Mouse (Mus musculus) heart, adult 9 months (tissue): ENCODE data around the gene Eif3a.

Experiments
- DNase-seq, 2 experiments: peaks; one replicate each; pipeline ENCODE4 v3.0.0; 2022; ENCODE audit warnings: low spot score in 2 of 2

Eif3a gene

DNA sequence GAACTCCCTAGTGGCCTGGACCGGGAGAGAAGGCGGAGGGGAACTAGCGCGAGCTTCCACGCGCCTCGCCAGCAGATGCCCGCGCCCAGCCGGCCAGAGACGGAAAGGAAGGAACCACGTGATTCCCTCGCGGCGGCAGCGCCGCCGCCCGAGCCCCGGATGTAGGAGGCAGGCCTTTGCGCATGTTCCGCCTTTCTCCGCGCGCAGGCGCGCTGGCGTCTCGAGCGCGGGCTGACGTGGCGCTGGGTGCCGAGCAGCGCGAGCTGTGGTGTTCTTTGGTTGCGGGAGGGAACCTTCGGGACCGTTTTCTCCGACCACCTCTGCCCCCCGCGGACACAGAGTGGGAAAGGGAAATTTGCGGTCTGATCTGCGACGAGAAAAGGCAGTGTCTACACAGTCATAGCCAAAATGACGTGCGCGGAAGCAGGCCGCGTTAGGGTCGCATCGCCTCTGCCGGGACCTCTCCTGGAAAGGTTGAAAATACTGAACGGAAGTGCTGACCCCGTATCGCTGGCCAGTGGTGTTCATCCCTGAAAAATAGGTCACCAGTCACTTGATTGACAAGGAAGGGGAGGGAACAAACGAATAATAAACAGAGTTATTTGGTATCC, at the start of gene Eif3a:
Gene Eif3a (minus strand): TSS at position 108 of the 611 bp plus-strand sequence.
- DNase-seq = peak; percentile 94 to 95

DNA sequence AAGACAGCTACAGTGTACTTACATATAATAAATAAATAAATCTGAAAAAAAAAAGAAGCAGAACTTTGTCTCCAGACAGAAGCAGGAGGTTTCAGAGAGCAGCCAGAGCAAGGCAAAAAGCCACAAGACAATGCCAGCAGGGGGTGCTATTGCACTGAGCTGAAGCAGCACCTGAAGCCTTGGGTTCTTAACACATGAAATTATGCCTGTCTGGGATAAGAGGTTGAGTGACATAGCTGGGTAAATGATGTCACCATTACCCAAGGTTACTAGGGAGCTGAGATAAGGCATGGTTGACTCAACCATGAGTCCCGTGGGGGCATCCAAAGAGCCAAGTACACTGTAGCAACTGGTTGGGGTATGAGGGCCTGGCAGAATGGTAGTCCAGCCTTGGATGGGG, 47.3 kb upstream of the Eif3a start:
- DNase-seq = peak; percentile 7 to 49

GRCm38 (mm10) chr19:60818677-60819076, 28.2 kb upstream of the Eif3a start:
- peak in 1 of 2 experiments; percentile 8 for DNase-seq

- no peak for DNase-seq
These were observed 22.7 kb upstream of the Eif3a start for GRCm38 (mm10) chr19:60813133-60813532.

GRCm38 (mm10) chr19:60812036-60812389, 21.6 kb upstream of the Eif3a start:
- no peak for DNase-seq

DNA sequence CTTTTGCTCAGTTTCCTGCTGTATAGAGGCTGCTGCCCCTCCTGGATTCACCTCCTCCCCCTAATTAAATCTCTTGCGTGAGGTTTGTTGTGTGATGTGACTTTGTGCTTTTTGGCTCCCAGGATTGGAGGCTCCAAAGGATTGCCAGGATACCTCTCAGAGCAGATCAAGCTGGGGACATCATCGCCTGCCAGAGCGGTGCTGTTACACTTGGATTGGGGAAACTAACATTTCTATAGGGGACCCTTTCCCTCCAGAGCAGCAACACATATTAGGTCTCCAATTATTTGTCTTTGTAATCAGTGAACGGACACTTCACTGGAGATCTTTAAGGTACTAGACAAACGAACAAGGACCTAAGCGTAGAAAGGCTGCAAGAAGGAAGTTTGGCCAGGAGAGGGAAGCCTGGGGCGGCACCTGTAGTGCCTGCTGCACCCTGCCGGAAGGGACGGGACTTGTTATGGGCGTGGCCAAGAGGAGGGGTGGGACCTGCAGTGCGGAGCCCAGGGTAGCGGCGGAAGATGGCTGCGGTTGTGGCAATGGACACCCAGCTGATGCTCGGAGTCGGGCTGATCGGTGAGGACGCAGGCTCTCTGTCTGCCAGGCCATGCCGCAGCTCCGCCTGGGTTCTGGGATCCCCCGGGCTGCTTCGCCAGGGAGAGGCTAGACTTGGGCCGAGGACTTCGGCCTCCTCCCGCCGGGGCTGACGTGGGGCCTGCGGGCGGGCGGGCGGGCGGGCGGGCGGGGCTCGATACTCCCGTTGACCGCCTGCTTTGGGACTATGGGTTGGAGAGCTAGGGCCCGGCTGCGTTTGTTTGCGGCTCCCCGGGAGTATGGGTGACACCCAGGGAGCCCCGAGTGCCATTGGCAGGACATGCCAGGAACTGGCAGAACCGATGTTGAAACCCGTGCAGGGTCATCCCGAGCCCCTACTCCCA, 20.9 kb upstream of the Eif3a start, which contains the start of gene Fam45a:
Gene Fam45a (plus strand): TSS at position 488 of the 938 bp plus-strand sequence.
- DNase-seq = peak; percentile 92 to 93

DNA sequence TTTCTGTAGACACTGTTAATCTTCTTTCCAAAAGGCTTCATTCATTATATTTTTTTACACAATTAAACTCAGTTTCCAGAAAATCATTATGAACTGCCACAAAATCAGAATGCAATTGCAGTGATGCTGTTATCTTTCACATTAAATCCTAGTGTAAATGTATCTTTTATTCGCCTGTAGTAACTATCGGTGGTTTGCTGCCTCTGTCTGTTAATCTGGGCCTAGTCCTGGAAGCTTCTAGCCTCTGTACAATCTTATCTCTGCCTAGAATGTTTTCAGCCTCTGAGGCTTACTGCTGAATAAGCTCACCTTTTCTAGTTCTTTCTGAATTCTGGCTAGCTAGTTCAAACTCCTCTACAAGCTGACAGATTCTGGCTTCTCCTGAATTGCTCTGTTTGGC, 19.5 kb upstream of the Eif3a start:
- DNase-seq = no peak

GRCm38 (mm10) chr19:60804903-60805302, 14.4 kb upstream of the Eif3a start:
- DNase-seq = no peak

DNA sequence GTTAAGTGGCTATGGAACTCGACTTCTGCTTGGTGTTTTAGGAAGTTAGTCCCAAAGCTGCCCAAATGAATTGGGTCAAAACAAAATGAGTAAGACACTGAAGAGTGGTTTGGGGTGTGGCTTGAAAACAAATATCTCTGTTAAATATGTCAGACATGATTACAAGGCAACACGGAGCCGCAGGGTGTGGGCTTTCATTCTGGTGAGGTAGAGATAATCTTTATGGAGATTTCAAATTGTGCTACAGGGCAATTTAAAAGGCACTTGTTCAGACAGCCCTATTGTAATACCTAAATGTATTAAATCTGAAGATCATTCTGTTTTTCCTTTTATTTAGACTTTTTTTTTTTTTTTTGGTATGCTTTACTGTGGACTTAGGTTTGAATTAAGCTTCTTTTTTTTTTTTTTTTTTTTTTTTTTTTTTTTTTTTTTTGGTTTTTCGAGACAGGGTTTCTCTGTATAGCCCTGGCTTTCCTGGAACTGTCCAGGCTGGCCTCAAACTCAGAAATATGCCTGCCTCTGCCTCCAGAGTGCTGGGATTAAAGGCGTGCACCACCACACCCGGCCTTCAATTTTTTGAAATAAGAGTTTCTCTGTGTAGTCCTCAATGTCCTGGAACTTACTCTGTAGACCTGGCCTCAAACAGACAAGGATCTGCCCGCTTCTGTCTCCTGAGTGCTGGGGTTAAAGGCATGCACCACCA, 9.6 kb upstream of the Eif3a start:
- no peak for DNase-seq

DNA sequence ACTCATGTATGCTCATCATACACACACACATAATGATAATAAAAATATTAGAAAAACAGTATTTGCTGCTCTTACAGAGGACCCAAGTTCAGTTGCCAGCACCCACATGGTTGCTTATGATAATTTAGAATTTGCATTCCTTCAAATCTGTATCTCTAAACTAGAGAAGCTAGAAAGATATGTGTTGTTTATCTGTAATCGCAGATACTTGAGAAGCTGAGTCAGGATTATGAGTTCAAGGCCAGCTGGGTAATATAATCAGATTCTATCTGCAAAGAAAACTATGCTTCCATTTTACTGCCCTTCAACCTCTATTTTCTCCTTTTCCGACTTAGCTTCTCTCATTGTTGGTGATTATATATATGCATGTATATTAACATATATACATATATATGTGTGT, 7.0 kb upstream of the Eif3a start:
- DNase-seq = no peak

DNA sequence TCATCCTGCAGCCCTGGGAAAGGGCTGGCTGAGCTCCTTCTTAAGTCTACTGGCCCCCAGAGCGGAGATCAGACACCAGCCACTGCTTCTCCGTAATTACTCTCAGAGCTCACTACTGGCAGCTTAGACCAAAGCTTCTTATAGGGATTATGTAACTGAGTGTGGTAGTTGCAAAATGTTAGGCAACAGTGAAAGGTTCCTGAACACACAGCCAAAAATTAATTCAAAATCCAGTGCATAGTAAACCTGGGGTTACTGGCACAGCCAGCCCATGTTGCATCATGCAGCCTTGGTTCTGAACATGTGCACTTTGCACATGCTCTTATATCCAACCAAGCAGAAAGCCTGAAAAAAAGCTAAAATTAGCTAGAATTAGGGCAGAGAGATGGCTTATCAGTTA, 4.8 kb upstream of the Eif3a start:
- DNase-seq = no peak

DNA sequence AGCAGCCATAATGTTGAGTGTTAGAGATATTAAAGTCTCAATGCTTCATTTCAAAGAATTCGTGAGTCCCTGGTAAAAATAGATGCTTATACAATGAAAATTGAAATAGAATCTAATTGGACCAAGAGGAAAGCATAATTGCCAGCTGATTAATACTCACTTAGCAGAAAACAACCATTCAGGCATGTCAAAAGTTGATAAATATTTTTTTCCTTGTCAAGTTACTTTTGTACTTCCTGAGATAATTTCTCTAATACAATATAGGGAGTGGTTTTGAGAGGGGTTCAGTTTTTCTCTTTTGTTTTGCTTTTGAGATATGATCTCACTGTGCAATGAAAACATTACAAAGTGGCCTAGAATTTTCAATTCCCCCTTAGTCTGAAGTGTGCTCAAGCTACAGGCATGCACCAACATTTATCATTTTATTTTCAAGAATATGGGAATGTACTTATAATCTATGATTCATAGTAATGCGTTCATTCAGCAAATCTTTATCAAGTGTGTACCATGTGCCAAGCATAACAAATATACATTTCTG, 2.8 kb upstream of the Eif3a start:
- DNase-seq = no peak

DNA sequence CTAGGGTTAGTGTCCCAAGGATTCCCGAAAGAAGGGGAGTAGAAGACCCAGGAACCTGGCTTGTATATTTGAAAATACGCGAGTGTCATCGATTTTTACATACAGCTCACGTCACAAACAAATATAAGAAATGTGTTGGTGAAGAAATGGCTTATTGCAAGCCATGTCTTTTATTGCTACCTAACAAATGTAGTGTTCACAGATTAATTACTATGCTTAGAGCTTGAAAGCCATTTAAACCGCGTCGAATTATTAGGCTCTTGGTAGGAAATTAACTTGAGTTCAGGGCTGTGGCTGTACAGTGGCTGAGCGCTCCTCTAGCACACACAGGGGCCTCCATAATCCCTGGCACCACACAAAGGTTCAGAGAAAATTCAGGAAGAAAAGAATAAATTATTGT, 706 bp upstream of the Eif3a start:
- DNase-seq = no peak

GRCm38 (mm10) chr19:60789919-60790506, 445 bp downstream of the Eif3a start:
- peak; percentile 40 to 48 for DNase-seq

- DNase-seq = no peak
These were observed 1.0 kb downstream of the Eif3a start for GRCm38 (mm10) chr19:60789452-60789851.

DNA sequence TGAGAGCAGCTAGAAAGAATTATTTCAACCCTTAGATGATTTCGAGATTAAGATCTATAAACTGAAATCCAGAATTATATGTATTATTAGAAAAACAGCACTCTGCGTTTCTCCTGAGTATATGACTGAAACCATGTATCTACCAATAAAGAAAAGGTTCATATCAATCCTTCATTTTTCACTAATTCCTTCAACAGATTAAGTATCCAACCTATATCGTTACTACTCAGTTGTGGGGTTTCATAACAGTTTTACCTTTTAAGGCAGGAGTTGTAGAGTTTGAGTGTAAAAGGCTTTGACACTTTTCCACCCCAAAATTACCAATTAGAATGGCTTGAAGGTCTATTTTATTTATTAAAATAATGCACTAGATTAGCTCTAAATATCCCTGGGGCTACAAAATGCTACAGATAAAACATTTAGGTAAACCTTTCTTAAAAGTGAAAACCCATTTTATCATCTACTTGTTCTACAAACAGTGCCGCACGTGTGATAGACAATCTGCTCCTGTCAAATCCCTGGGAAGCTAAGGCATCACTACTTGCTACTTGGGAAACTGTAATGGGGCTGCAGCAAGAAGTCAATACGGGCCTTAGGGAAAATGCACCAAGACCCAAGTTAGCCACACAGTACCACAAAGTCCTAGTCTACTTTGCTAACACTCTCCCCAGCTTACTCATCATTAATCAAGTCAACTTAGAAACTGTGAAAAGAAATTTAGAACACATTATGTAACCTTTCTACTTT, 2.1 kb downstream of the Eif3a start:
- DNase-seq = no peak

DNA sequence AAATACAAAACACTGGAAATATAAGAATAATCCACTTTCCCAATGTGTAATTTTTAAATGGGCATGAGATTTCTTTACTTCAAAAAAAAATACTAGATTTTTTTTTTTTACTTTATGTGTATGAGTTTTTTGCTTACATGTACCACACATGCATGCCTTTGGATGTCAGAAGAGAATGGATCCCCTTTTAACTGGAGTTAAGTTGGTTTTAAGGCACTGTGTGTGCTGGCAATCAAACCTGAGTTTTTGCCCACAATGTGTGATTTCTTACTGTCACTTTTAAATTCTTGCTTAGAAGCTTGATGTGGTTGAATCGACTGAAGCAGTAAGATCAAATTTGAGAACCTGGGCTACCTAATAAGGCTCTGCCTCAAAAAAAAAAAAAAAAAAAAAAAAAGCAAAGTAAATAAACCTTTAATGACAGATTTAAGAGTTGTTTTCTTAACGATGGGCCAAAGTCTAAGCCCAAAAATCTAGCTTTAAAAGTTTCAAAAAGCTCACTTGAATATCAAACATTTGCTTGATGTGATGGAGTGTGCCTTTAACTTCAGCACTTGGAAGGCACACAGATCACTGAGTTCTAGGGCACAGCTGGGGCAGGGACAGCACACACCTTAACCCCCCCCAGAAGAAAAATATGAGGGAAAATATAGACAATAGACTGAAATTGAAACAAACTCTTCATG, 2.9 kb downstream of the Eif3a start:
- no peak for DNase-seq

DNA sequence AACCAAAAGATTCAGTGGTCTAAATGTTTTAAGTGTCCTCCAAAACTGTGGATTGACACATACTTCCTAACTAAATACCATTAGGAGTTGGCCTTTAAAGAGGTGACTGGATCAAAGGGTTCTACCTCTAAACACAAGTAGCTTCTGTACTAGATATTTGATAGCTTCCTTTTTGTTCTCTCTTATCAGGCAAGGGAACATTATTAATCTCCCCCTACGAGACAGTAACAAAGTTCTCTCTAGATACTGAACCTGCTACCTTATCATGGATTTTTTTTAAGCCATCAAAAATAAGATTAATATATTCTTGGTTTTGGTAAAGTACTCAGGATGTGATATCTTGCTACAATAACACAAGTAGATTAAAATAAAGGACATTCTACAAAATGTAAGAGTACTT, 5.7 kb downstream of the Eif3a start:
- no peak for DNase-seq

- no peak for DNase-seq
These were observed 8.4 kb downstream of the Eif3a start for GRCm38 (mm10) chr19:60782034-60782433.

GRCm38 (mm10) chr19:60773366-60773765, 17.1 kb downstream of the Eif3a start:
- no peak for DNase-seq
